In genomic region chr3:53871596-53871995, GRCm38 (mm10) we compare ENCODE assay signal across 46 mouse cellular contexts. TPM values are rescaled to one million over a fixed set of nuclear protein-coding genes. Genes with fewer than 3 reads are reported as not detected.
"Had no signal": no experiment of that assay in that cellular context is flagged by ENCODE, and none has a peak within 500 bp of the region (broad histone marks: within the 10 kb centered on the region; RNA-seq: fewer than 3 reads in every experiment).

No protein-coding gene starts in this region.

- H3K36me3 ChIP-seq: limb, embryonic 10.5 days; limb, embryonic 12.5 days; limb, embryonic 13.5 days; limb, embryonic 15.5 days; liver, embryonic 12.5 days; liver, embryonic 13.5 days; liver, embryonic 15.5 days; lung, embryonic 15.5 days; midbrain, embryonic 10.5 days; midbrain, embryonic 12.5 days; midbrain, embryonic 13.5 days; midbrain, embryonic 15.5 days had no signal

- H3K9ac ChIP-seq: limb, embryonic 12.5 days; limb, embryonic 13.5 days; limb, embryonic 15.5 days; liver, embryonic 12.5 days; liver, embryonic 13.5 days; liver, embryonic 14.5 days; liver, embryonic 15.5 days; liver, postnatal 0 days; lung, embryonic 14.5 days; lung, embryonic 15.5 days; midbrain, embryonic 12.5 days; midbrain, embryonic 13.5 days; midbrain, embryonic 15.5 days had no signal

- H3K27me3 ChIP-seq: limb, embryonic 12.5 days; limb, embryonic 13.5 days; limb, embryonic 15.5 days; liver, embryonic 12.5 days; liver, embryonic 13.5 days; liver, embryonic 15.5 days; lung, embryonic 15.5 days; megakaryocyte, embryonic 14.5 days; midbrain, embryonic 12.5 days; midbrain, embryonic 13.5 days; midbrain, embryonic 15.5 days had no signal

- H3K4me1 ChIP-seq: limb, embryonic 10.5 days; limb, embryonic 15.5 days; liver, embryonic 12.5 days; liver, embryonic 13.5 days; liver, embryonic 15.5 days; lung, embryonic 15.5 days; megakaryocyte, embryonic 14.5 days; midbrain, embryonic 15.5 days had no signal

- ATAC-seq: liver, embryonic 12.5 days; liver, postnatal 0 days; lung, postnatal 0 days; midbrain, embryonic 13.5 days; midbrain, embryonic 15.5 days; midbrain, embryonic 16.5 days had no signal

- DNase-seq: left cerebral cortex, postnatal 4 days; liver; liver, embryonic 13.5 days; liver, postnatal 0 days; lung, adult 18-20 months; lung, adult 2 months; lung, embryonic 14.5 days; lung, postnatal 10 days; lung, postnatal 14 days; lung, postnatal 36 days; lung, postnatal 4 days had no signal

- H3K4me3 ChIP-seq: left cerebral cortex, adult 2 months; limb, embryonic 10.5 days; limb, embryonic 12.5 days; limb, embryonic 13.5 days; limb, embryonic 15.5 days; liver, embryonic 12.5 days; liver, embryonic 13.5 days; liver, embryonic 15.5 days; lung, embryonic 15.5 days; megakaryocyte, embryonic 14.5 days; midbrain, embryonic 10.5 days; midbrain, embryonic 12.5 days; midbrain, embryonic 13.5 days; midbrain, embryonic 15.5 days; myocyte had no signal

- H3K4me2 ChIP-seq: limb, embryonic 12.5 days; limb, embryonic 13.5 days; limb, embryonic 15.5 days; liver, embryonic 11.5 days; liver, embryonic 12.5 days; liver, embryonic 13.5 days; liver, embryonic 15.5 days; lung, embryonic 14.5 days; lung, embryonic 15.5 days; midbrain, embryonic 12.5 days; midbrain, embryonic 13.5 days; midbrain, embryonic 15.5 days had no signal

- H3K27ac ChIP-seq: left cerebral cortex, adult 2 months; limb, embryonic 10.5 days; limb, embryonic 12.5 days; limb, embryonic 13.5 days; limb, embryonic 15.5 days; liver, embryonic 12.5 days; liver, embryonic 13.5 days; liver, embryonic 14.5 days; liver, embryonic 15.5 days; lung, embryonic 15.5 days; macrophage; midbrain, embryonic 10.5 days; midbrain, embryonic 12.5 days; midbrain, embryonic 13.5 days; midbrain, embryonic 15.5 days had no signal

- H3K9me3 ChIP-seq: limb, embryonic 10.5 days; limb, embryonic 12.5 days; limb, embryonic 13.5 days; limb, embryonic 15.5 days; liver, embryonic 12.5 days; liver, embryonic 13.5 days; liver, embryonic 15.5 days; lung, embryonic 15.5 days; megakaryocyte, embryonic 14.5 days; midbrain, embryonic 10.5 days; midbrain, embryonic 12.5 days; midbrain, embryonic 13.5 days; midbrain, embryonic 15.5 days had no signal

RNA-seq across cellular contexts. Expression of gene Gm10985, which starts 26.7 kb away (rescaled TPM):
- total RNA-seq: left cerebral cortex, adult 2 months; left cerebral cortex, adult 8-10 months; left cerebral cortex, postnatal 10 days; left cerebral cortex, postnatal 14 days; left cerebral cortex, postnatal 25 days; left cerebral cortex, postnatal 36 days; left cerebral cortex, postnatal 4 days; liver, adult 2 months; megakaryocyte progenitor cell, adult 5-6 weeks; megakaryocyte, adult 5-6 weeks; megakaryocyte-erythroid progenitor cell, adult 5-6 weeks; midbrain, postnatal 0 days; monocyte, adult 5-6 weeks had no signal
- polyA plus RNA-seq: limb, embryonic 10.5 days; limb, embryonic 11.5 days; limb, embryonic 12.5 days; limb, embryonic 13.5 days; limb, embryonic 14.5 days; limb, embryonic 15.5 days; liver, adult 2 months; liver, embryonic 11.5 days; liver, embryonic 12.5 days; liver, embryonic 13.5 days; liver, embryonic 14.5 days; liver, embryonic 15.5 days; liver, embryonic 16.5 days; liver, postnatal 0 days; lung, adult 2 months; lung, embryonic 14.5 days; lung, embryonic 15.5 days; lung, embryonic 16.5 days; lung, postnatal 0 days; macrophage; midbrain, embryonic 10.5 days; midbrain, embryonic 12.5 days; midbrain, embryonic 13.5 days; midbrain, embryonic 15.5 days; midbrain, embryonic 16.5 days; midbrain, postnatal 0 days; myocyte; neural tube, embryonic 11.5 days had no signal
